Mouse (Mus musculus) olfactory bulb, adult 2 months (tissue): ENCODE data around the gene Smarcc2. TPM values are rescaled to one million over a fixed set of nuclear protein-coding genes. Genes with fewer than 3 reads are reported as not detected.

Experiments used
- H3K27ac ChIP-seq: fragments of 200-500 bp; 2 replicates; pipeline ENCODE4 v1.5.1; 2012; ENCODE audit warnings: low read depth, low read length; ENCODE audit not compliant: insufficient read depth
- H3K4me1 ChIP-seq: fragments of 200-500 bp; 2 replicates; pipeline ENCODE4 v1.6.1; 2012; ENCODE audit warnings: low read length; ENCODE audit not compliant: control insufficient read depth, insufficient read depth
- H3K4me3 ChIP-seq: fragments of 200-500 bp; 2 replicates; pipeline ENCODE4 v1.5.1; 2012; ENCODE audit warnings: mild to moderate bottlenecking, low read depth, low read length, moderate library complexity; ENCODE audit not compliant: insufficient read depth
- CTCF ChIP-seq: fragments of 200-500 bp; IDR thresholded peaks from 2 replicates; pipeline ENCODE4 v1.5.1; 2012; ENCODE audit warnings: low read depth, mild to moderate bottlenecking, low read length, moderate library complexity; ENCODE audit not compliant: insufficient read depth
- POLR2A ChIP-seq: fragments of 200-500 bp; IDR thresholded peaks from 2 replicates; pipeline ENCODE4 v1.6.1; 2012; ENCODE audit warnings: mild to moderate bottlenecking, low read depth, low read length, moderate library complexity; ENCODE audit not compliant: insufficient read depth
- WGBS: fragments of 180-500 bp; shearing (Covaris S2); methylation state at CpG from one replicate; pipeline ENCODE4 v1.1.7; 2018; 5-methylcytosine and 5-hydroxymethylcytosine counted together
- polyA plus RNA-seq: library from polyadenylated mRNA; stranded (reverse); fragments of >200 nt; gene quantifications from 2 replicates; pipeline ENCODE4 v1.2.4, GENCODE M21; 2012; ENCODE audit warnings: low replicate concordance; ENCODE audit not compliant: missing spikeins, insufficient read depth, insufficient read length

The Smarcc2 gene
- 236 and 251 TPM in 2 replicates for polyA plus RNA-seq

- TF ChIP-seq CTCF (peak; percentile 61), POLR2A (peak; percentile 63)
- Histone ChIP-seq H3K4me3 (peak within 1 kb of the TSS; percentile 97), H3K4me1 (peaks cover 7% of the 10 kb centered on the region), H3K27ac (peak within 1 kb of the TSS; percentile 87)
- WGBS: under 1% methylated on average over 82 of the region's 86 CpGs
These were observed at the start of gene Smarcc2 for GRCm38 (mm10) chr10:128458719-128459408. TSS of gene Smarcc2 (plus strand) at chr10:128459248.

- TF ChIP-seq CTCF (peak; percentile 74), POLR2A (peak; percentile 36)
- H3K4me1 ChIP-seq: peaks cover 18% of the 10 kb centered on the region
- H3K4me3 ChIP-seq: peak overlapping the region; percentile 68
- peak overlapping the region; percentile 55 for H3K27ac ChIP-seq
- 4% methylated on average over 36 of the region's 36 CpGs for WGBS
These were observed 49.1 kb upstream of the Smarcc2 start for GRCm38 (mm10) chr10:128409692-128410559.

- TF ChIP-seq CTCF (no peak), POLR2A (no peak)
- WGBS: 22% methylated on average over 4 of the region's 4 CpGs
- H3K4me1 ChIP-seq: peaks cover 20% of the 10 kb centered on the region
- H3K27ac ChIP-seq: peak overlapping the region; percentile 4
- 0 out of 2 replicates have a peak overlapping the region, but pooled peaks have one; percentile 8 for H3K4me3 ChIP-seq
These were observed 48.5 kb upstream of the Smarcc2 start for GRCm38 (mm10) chr10:128410560-128410845.

- Histone ChIP-seq H3K27ac (peak within 1 kb of the TSS; percentile 83), H3K4me3 (peak within 1 kb of the TSS; percentile 92), H3K4me1 (peaks cover 20% of the 10 kb centered on the region)
- WGBS: under 1% methylated on average over 49 of the region's 50 CpGs
- TF ChIP-seq CTCF: no peak
- TF ChIP-seq POLR2A: peak; percentile 89
These were observed 47.6 kb upstream of the Smarcc2 start, which contains the start of the genes Nabp2 and Rnf41 for GRCm38 (mm10) chr10:128411211-128412054. TSS of gene Nabp2 (minus strand) at chr10:128411492. TSS of gene Rnf41 (plus strand) at chr10:128411657.

GRCm38 (mm10) chr10:128412055-128412381 lies 47.0 kb upstream of the Smarcc2 start:
- peak overlapping the region; percentile 83; the same call in 1 of the 2 replicates for H3K27ac ChIP-seq
- 0% methylated on average over 14 of the region's 14 CpGs for WGBS
- TF ChIP-seq CTCF: no peak
- TF ChIP-seq POLR2A: no peak
- peaks cover 20% of the 10 kb centered on the region for H3K4me1 ChIP-seq
- peak overlapping the region; percentile 92 for H3K4me3 ChIP-seq

- H3K4me3 ChIP-seq: no peak overlapping the region
- WGBS: 7% methylated on average over 1 of the region's 1 CpGs
- H3K4me1 ChIP-seq: peaks cover 20% of the 10 kb centered on the region
- no peak overlapping the region for H3K27ac ChIP-seq
- TF ChIP-seq POLR2A: no peak
- no peak for TF ChIP-seq CTCF
These were observed 46.5 kb upstream of the Smarcc2 start for GRCm38 (mm10) chr10:128412558-128412957.

- TF ChIP-seq POLR2A: no peak
- no peak for TF ChIP-seq CTCF
- Histone ChIP-seq H3K4me1 (peaks cover 18% of the 10 kb centered on the region), H3K4me3 (no peak overlapping the region), H3K27ac (no peak overlapping the region)
- 13% methylated on average over 1 of the region's 1 CpGs for WGBS
These were observed 46.0 kb upstream of the Smarcc2 start for GRCm38 (mm10) chr10:128413076-128413475.

GRCm38 (mm10) chr10:128414848-128415247 lies 44.2 kb upstream of the Smarcc2 start:
- Histone ChIP-seq H3K27ac (no peak overlapping the region), H3K4me1 (peaks cover 10% of the 10 kb centered on the region), H3K4me3 (no peak overlapping the region)
- TF ChIP-seq POLR2A (no peak), CTCF (no peak)
- WGBS: 72% methylated on average over 5 of the region's 5 CpGs

GRCm38 (mm10) chr10:128422426-128422825 lies 36.6 kb upstream of the Smarcc2 start:
- WGBS: 59% methylated on average over 5 of the region's 5 CpGs
- Histone ChIP-seq H3K4me1 (no peaks in the 10 kb centered on the region), H3K27ac (no peak overlapping the region), H3K4me3 (no peak overlapping the region)
- TF ChIP-seq POLR2A: no peak
- TF ChIP-seq CTCF: no peak
